Mouse (Mus musculus): Measurements from ENCODE around the gene Fbxo8. TPM values are rescaled to one million over a fixed set of nuclear protein-coding genes. Genes with fewer than 3 reads are reported as not detected.

Fbxo8 gene
- polyA plus RNA-seq (2012; rRNA removed): 39.7 and 40.7 TPM in 2 replicates

DNA sequence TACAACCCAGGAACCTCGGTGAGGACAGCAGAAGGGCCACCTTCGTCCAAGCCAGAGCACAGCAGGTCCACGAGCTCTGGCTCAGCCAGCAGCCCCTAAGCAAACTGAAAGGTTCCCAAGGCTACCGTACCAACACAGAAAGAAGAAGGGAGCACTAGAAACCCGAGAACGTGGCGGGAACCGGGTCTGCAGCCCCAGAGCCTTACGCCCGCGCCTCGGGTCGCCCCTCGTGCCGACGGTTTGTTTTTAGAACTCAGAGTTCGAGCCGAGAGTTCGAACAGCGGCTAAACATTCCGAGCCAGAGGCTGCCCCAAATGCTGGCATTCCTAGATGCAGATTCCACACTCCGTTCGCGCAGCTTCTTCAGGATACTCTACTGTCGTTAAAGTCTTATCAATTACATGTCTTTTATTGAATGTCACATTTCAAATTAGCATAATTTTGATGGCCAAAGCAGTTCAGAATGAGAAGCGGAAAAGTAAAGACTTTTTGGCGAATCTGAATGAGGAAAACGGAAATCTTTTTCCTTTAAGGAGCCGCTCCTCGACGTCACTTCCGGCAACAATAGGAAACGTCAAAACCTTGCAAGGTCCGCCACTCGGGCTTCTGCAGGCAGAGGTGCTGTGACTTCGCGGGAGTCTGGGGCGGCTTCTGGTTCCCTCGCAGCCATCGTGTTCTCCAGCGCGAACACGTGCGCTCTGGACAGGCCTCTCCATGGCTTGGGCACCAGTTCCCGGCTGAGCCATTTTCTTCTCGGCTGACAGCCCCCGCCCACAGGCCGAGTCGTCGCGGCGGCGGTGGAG is at the start of gene Fbxo8, which contains the start of gene Cep44:
Gene Fbxo8 (plus strand): TSS at position 533 of the 803 bp plus-strand sequence.
Gene Cep44 (minus strand): TSS at position 490 of the 803 bp plus-strand sequence.

Other genes starting within 250 kb of the Fbxo8 start
- 3.5 and 6.6 TPM in 2 replicates for gene Cep44, start within 50 bp of the Fbxo8 start, polyA plus RNA-seq (2012; rRNA removed)